Mouse (Mus musculus) cortical plate, adult 2 months (tissue): ENCODE measurements around the gene Tmprss13. TPM values are rescaled to one million over a fixed set of nuclear protein-coding genes. Genes with fewer than 3 reads are reported as not detected.

Experiments used
- H3K27ac ChIP-seq: fragments of 200-500 bp; 2 replicates; pipeline ENCODE4 v1.5.1; 2012; ENCODE audit warnings: low read length, control low read depth, inconsistent platforms; ENCODE audit not compliant: insufficient read depth
- H3K4me1 ChIP-seq: fragments of 200-500 bp; 2 replicates; pipeline ENCODE4 v1.6.1; 2011; ENCODE audit warnings: low read length; ENCODE audit not compliant: control insufficient read depth, insufficient read depth
- H3K4me3 ChIP-seq: fragments of 200-500 bp; 2 replicates; pipeline ENCODE4 v1.5.1; 2011; ENCODE audit warnings: mild to moderate bottlenecking, low read length, control low read depth; ENCODE audit not compliant: insufficient read depth
- CTCF ChIP-seq: fragments of 200-500 bp; IDR thresholded peaks from 2 replicates; pipeline ENCODE4 v1.5.1; 2011; ENCODE audit warnings: mild to moderate bottlenecking, control low read depth, low read length; ENCODE audit not compliant: insufficient read depth; ENCODE audit errors: extremely low read depth
- POLR2A ChIP-seq: fragments of 200-500 bp; IDR thresholded peaks from 2 replicates; pipeline ENCODE4 v1.6.1; 2011; ENCODE audit warnings: mild to moderate bottlenecking, low read length, control low read depth; ENCODE audit not compliant: insufficient read depth; ENCODE audit errors: extremely low read depth
- polyA plus RNA-seq: library from polyadenylated mRNA; depleted of rRNA; stranded (reverse); fragments of >200 nt; gene quantifications from 2 replicates; pipeline ENCODE4 v1.2.3, GENCODE M21; 2012; rRNA removed

Tmprss13 gene
- polyA plus RNA-seq, 1 experiment, result not detected

GRCm38 (mm10) chr9:45391299-45391698 is 72.4 kb downstream of the Tmprss13 start:
- TF ChIP-seq CTCF (no peak), POLR2A (no peak)
- H3K4me3 ChIP-seq, result no peak overlapping the region
- H3K27ac ChIP-seq, result no peak overlapping the region
- no peaks in the 10 kb centered on the region for H3K4me1 ChIP-seq

- Histone ChIP-seq H3K4me1 (no peaks in the 10 kb centered on the region), H3K4me3 (no peak overlapping the region), H3K27ac (no peak overlapping the region)
- TF ChIP-seq POLR2A (no peak), CTCF (no peak)
Observed at GRCm38 (mm10) chr9:45395218-45395617, 76.3 kb downstream of the Tmprss13 start.

GRCm38 (mm10) chr9:45395796-45396195 is 76.9 kb downstream of the Tmprss13 start:
- Histone ChIP-seq H3K4me3 (no peak overlapping the region), H3K4me1 (no peaks in the 10 kb centered on the region), H3K27ac (no peak overlapping the region)
- TF ChIP-seq POLR2A, result no peak
- TF ChIP-seq CTCF, result no peak

Other genes starting within 250 kb of the Tmprss13 start
- 0.36 and 0.52 TPM in 2 replicates for gene Jaml, start 239.9 kb upstream of the Tmprss13 start, polyA plus RNA-seq
- 123 TPM in 2 replicates for gene Scn2b, start 201.3 kb upstream of the Tmprss13 start, polyA plus RNA-seq
- gene Scn4b, start 180.7 kb upstream of the Tmprss13 start, polyA plus RNA-seq, result 31.9 and 87.5 TPM in 2 replicates
- gene BC049352, start 137.1 kb upstream of the Tmprss13 start, polyA plus RNA-seq, result 1.5 and 1.8 TPM in 2 replicates
- gene Tmprss4, start 115.0 kb upstream of the Tmprss13 start, polyA plus RNA-seq, result 0.13 and 0.25 TPM in 2 replicates
- 4.7 and 5.1 TPM in 2 replicates for gene Il10ra, start 50.0 kb upstream of the Tmprss13 start, polyA plus RNA-seq
- gene Fxyd6, start 51.1 kb downstream of the Tmprss13 start, polyA plus RNA-seq, result 137 and 139 TPM in 2 replicates
- gene Fxyd2, start 80.6 kb downstream of the Tmprss13 start, polyA plus RNA-seq, result 14.4 and 16.9 TPM in 2 replicates
- 29.7 and 30.0 TPM in 2 replicates for gene Dscaml1, start 107.5 kb downstream of the Tmprss13 start, polyA plus RNA-seq